Mouse (Mus musculus) C2C12 (cell line): ENCODE measurements around the gene Fa2h. TPM values are rescaled to one million over a fixed set of nuclear protein-coding genes. Genes with fewer than 3 reads are reported as not detected.

Experiments
- H3K27me3 ChIP-seq: one replicate; pipeline ENCODE4 v1.6.1; 2011; ENCODE audit not compliant: control insufficient read depth, insufficient read depth, insufficient read length
- H3K36me3 ChIP-seq: one replicate; pipeline ENCODE4 v1.6.1; 2011; ENCODE audit not compliant: control insufficient read depth, insufficient read depth
- H3K4me3 ChIP-seq: one replicate; pipeline ENCODE4 v1.5.1; 2011; ENCODE audit warnings: mild to moderate bottlenecking, control low read depth; ENCODE audit not compliant: poor library complexity, insufficient read depth, severe bottlenecking
- H3K79me2 ChIP-seq: one replicate; pipeline ENCODE4 v1.6.1; 2011; ENCODE audit not compliant: control insufficient read depth, insufficient read depth
- H3K79me3 ChIP-seq: one replicate; pipeline ENCODE4 v1.6.1; 2011; ENCODE audit warnings: low read depth, control low read depth
- H3ac ChIP-seq: one replicate; pipeline ENCODE3; 2011; ENCODE audit warnings: low read depth; ENCODE audit not compliant: control insufficient read depth, insufficient read length
- CEBPB ChIP-seq: IDR thresholded peaks from one replicate; pipeline ENCODE4 v1.6.1; 2011; ENCODE audit warnings: low read depth, mild to moderate bottlenecking, control low read depth, moderate library complexity
- CTCF ChIP-seq: IDR thresholded peaks from one replicate; pipeline ENCODE4 v1.5.1; 2011; ENCODE audit not compliant: control insufficient read depth, insufficient read depth, insufficient read length
- FOSL1 ChIP-seq: IDR thresholded peaks from one replicate; pipeline ENCODE4 v1.8.0; 2011; ENCODE audit warnings: mild to moderate bottlenecking, low read length; ENCODE audit not compliant: poor library complexity, insufficient read depth, severe bottlenecking
- MAX ChIP-seq: IDR thresholded peaks from one replicate; pipeline ENCODE4 v1.6.1; 2011; ENCODE audit warnings: mild to moderate bottlenecking, control low read depth
- MYOD1 ChIP-seq: IDR thresholded peaks from one replicate; pipeline ENCODE4 v1.6.1; 2011; ENCODE audit warnings: low read depth; ENCODE audit not compliant: control insufficient read depth, insufficient read length
- MYOG ChIP-seq: IDR thresholded peaks from one replicate; pipeline ENCODE4 v1.6.1; 2011; ENCODE audit not compliant: control insufficient read depth, insufficient read length; ENCODE audit errors: extremely low read depth
- USF1 ChIP-seq: IDR thresholded peaks from one replicate; pipeline ENCODE4 v1.6.1; 2011; ENCODE audit warnings: low read depth, mild to moderate bottlenecking, control low read depth, moderate library complexity
- polyA plus RNA-seq: library from polyadenylated mRNA; unstranded; fragments of >200 nt; fragmentation: generic; extraction: Trizol; gene quantifications from one replicate; pipeline ENCODE4 v1.2.1, GENCODE M21; 2012; ENCODE audit warnings: missing spikeins

Gene Fa2h
- polyA plus RNA-seq, 1 experiment: 0.06 TPM

DNA sequence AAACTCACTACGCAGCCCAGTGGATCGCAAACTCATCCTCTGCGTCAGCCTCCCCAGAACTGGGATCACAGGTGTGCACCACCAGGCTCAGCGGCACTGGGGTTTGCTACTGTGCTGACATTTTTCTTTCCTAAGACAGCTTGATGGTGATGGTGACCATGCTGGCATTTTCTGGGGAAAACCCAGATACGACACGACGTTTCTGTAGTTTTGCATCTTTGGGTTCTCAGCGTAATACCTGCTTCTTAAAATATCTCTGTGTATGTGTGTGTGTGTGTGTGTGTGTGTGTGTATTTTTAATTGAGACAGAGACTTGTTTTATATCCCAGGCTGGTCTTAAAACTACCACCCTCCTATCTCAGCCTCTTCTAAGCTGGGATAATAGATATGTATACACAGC is 26.3 kb downstream of the Fa2h start:
- no peak for TF ChIP-seq FOSL1
- no peak for TF ChIP-seq USF1
- TF ChIP-seq MYOG: no peak
- no peak for TF ChIP-seq MAX
- TF ChIP-seq CTCF: no peak
- no peak overlapping the region for H3K4me3 ChIP-seq
- H3ac ChIP-seq: no peak overlapping the region
- peaks cover 7% of the 10 kb centered on the region for H3K27me3 ChIP-seq
- H3K36me3 ChIP-seq: no peaks in the 10 kb centered on the region
- no peaks in the 10 kb centered on the region for H3K79me3 ChIP-seq
- H3K79me2 ChIP-seq: no peaks in the 10 kb centered on the region

DNA sequence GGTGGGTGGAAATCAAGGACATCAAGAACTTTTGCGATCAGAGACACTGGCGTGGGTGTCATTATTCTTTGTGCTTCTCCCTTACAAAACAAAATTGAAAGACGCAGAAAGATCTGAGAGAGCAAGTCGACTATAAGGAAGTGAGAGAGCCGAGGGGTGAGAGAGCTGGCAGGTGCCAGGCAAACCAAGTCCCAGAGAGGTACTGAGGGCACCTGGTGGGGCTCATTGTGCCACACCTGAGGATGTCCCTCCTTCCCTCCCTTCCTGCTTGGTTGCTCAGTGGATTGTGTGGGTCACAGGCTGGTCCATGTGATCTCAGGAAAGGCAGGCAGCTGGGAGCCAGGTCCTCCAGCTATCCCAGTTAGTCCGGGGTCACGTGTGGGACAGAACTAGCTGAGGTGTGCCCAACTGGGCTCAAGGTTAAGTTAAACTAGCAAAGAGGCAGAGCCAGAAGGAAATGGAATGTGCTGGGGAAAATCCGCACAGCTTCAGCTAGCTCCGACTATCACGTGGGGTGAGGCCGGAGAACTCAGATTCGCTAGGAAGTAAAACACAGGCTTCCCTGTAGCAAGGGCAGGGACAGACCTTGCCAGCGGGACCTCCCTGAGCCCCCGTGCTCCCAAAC is 26.9 kb downstream of the Fa2h start:
- Histone ChIP-seq H3K79me2 (no peaks in the 10 kb centered on the region), H3K4me3 (no peak overlapping the region), H3K27me3 (peaks cover 7% of the 10 kb centered on the region), H3ac (no peak overlapping the region), H3K79me3 (no peaks in the 10 kb centered on the region), H3K36me3 (no peaks in the 10 kb centered on the region)
- no peak for TF ChIP-seq MAX
- TF ChIP-seq FOSL1: no peak
- TF ChIP-seq USF1: no peak
- TF ChIP-seq CTCF: no peak
- TF ChIP-seq MYOD1: no peak
- no peak for TF ChIP-seq CEBPB
- no peak for TF ChIP-seq MYOG

DNA sequence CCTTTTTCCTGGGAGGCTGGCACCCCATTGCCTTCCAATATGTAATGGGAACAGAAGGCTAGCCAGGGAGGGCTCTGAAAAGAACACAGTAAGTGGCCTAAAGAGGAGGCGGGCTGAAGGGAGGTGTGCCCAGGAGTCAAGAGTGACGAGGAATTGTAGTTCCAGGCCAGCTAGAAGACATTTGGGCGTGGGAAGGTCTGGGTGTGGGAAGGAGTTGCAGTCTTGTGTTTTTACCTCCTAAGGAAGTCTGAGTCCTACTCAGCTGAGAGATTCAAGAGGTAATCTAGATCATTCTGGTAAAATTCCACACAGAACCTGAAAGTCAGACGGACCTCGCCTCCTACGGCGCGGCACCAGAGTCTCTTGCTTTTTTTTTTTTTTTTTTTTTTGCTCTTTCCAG is 30.1 kb downstream of the Fa2h start:
- TF ChIP-seq USF1: no peak
- TF ChIP-seq MAX: no peak
- TF ChIP-seq MYOD1: no peak
- TF ChIP-seq CEBPB: no peak
- no peak for TF ChIP-seq FOSL1
- Histone ChIP-seq H3K4me3 (no peak overlapping the region), H3K27me3 (peaks cover 7% of the 10 kb centered on the region), H3K36me3 (no peaks in the 10 kb centered on the region), H3ac (no peak overlapping the region), H3K79me3 (no peaks in the 10 kb centered on the region), H3K79me2 (no peaks in the 10 kb centered on the region)

DNA sequence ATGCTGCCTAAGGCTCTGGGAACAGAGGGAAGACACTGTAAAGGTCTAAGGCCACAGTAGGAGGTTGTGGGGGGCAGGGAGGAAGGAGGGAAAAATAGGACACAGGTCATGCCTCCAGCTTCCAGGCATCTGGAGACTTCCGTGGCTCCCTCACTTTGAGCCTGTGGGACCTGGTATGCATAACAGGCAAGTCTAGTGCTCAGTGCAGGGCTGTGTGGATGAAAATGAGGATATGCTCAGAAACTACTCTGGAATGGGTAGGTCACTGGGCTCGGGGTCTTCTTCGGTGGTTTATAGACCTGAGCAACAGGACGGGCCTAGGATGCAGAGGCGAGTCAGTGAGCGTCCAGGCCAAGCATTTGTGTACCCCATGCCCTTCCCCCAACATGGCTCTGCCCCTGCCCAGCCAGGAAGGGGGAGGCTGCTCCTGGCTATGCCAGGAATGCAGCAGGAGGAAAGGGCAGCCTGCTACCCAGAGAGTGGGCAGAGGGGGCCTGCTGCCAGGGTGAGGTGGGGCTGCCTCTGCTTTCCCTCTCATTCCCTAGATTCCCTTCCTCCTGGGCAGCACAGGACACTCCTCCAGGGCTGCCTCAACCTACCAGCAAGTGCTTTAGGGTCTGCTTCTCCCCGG is 32.9 kb downstream of the Fa2h start:
- Histone ChIP-seq H3K79me2 (no peaks in the 10 kb centered on the region), H3ac (no peak overlapping the region), H3K36me3 (no peaks in the 10 kb centered on the region), H3K4me3 (no peak overlapping the region), H3K79me3 (no peaks in the 10 kb centered on the region), H3K27me3 (peaks cover 3% of the 10 kb centered on the region)
- TF ChIP-seq USF1 (no peak), FOSL1 (no peak), MYOD1 (no peak), MAX (no peak), MYOG (no peak), CTCF (no peak), CEBPB (no peak)

DNA sequence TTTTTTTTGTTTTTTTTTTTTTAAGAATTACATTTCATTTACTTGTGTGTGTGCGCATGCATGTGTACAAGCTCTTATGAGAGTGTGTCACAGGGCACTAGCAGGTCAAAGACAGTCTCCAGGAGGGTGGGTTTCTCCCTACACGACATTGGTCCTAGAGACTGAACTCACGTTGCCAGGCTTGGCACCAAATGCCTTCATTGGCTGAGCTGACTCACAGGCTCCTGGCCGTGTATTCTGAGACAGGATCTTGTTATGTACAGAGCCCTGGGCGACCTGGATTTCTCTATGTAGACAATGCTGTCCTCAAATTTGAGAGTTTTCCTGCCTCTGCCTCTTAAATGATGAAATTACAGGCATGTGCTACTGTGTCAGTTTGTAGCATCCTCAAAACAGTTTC is 33.7 kb downstream of the Fa2h start:
- H3K27me3 ChIP-seq: peaks cover 3% of the 10 kb centered on the region
- no peak for TF ChIP-seq MAX
- no peak for TF ChIP-seq CTCF
- TF ChIP-seq MYOG: no peak
- no peak for TF ChIP-seq FOSL1
- TF ChIP-seq MYOD1: no peak
- TF ChIP-seq USF1: no peak
- TF ChIP-seq CEBPB: no peak
- H3K36me3 ChIP-seq: no peaks in the 10 kb centered on the region
- no peaks in the 10 kb centered on the region for H3K79me2 ChIP-seq
- no peaks in the 10 kb centered on the region for H3K79me3 ChIP-seq
- H3ac ChIP-seq: no peak overlapping the region
- H3K4me3 ChIP-seq: no peak overlapping the region

DNA sequence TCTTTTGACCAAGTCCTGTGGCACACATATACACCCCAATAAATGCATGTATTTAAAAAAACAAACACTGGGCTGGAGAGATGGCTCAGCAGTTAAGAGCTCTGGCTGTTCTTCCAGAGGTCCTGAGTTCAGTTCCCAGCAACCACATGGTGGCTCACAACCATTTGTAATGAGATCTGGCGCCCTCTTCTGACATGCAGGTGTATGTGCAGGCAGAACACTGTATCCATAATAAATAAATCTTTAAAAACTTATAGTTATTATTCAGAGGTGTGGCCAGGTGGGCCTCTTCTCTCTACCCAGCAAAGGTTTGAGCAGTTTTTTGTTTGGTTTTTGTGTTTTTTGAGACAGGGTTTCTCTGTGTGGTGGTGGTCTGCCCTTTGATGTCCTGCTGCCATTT is 34.7 kb downstream of the Fa2h start:
- no peaks in the 10 kb centered on the region for H3K27me3 ChIP-seq
- no peaks in the 10 kb centered on the region for H3K36me3 ChIP-seq
- H3ac ChIP-seq: no peak overlapping the region
- H3K79me2 ChIP-seq: no peaks in the 10 kb centered on the region
- H3K79me3 ChIP-seq: no peaks in the 10 kb centered on the region
- TF ChIP-seq USF1 (no peak), CEBPB (no peak), MAX (no peak), MYOG (no peak), CTCF (no peak), FOSL1 (no peak), MYOD1 (no peak)
- no peak overlapping the region for H3K4me3 ChIP-seq
